Mouse (Mus musculus) neural tube, embryonic 11.5 days (tissue): ENCODE measurements around the gene Brms1. TPM values are rescaled to one million over a fixed set of nuclear protein-coding genes. Genes with fewer than 3 reads are reported as not detected.

ENCODE experiments used
- ATAC-seq: fragments of 200-750 bp; cut with Nextera tagmentation; 2 replicates; pipeline ENCODE4 v1.8.0; 2017; ENCODE audit warnings: moderate number of reproducible peaks, mild to moderate bottlenecking, moderate TSS enrichment, moderate library complexity; ENCODE audit not compliant: insufficient read depth, low FRiP score, low TSS enrichment
- DNase-seq: peaks from one replicate; pipeline ENCODE4 v3.0.0-alpha.2; 2015; ENCODE audit warnings: low spot score
- H3K27ac ChIP-seq: fragments of 300-500 bp; sonication (generic); 2 replicates; pipeline ENCODE4 v1.5.1; 2014; ENCODE audit warnings: low read depth, mild to moderate bottlenecking, low read length
- H3K27me3 ChIP-seq: fragments of 300-500 bp; sonication (generic); 2 replicates; pipeline ENCODE4 v1.6.1; 2014; ENCODE audit warnings: mild to moderate bottlenecking, low read length, mixed read lengths; ENCODE audit not compliant: control insufficient read depth, insufficient read depth
- H3K36me3 ChIP-seq: fragments of 300-500 bp; sonication (generic); 2 replicates; pipeline ENCODE4 v1.6.1; 2014; ENCODE audit warnings: mild to moderate bottlenecking, low read length, moderate library complexity, mixed read lengths; ENCODE audit not compliant: control insufficient read depth, insufficient read depth
- H3K4me1 ChIP-seq: fragments of 300-500 bp; sonication (generic); 2 replicates; pipeline ENCODE4 v1.6.1; 2014; ENCODE audit warnings: low read length, mixed read lengths; ENCODE audit not compliant: control insufficient read depth, insufficient read depth
- H3K4me2 ChIP-seq: fragments of 300-500 bp; sonication (generic); 2 replicates; pipeline ENCODE4 v1.6.1; 2014; ENCODE audit warnings: low read depth, mild to moderate bottlenecking, moderate library complexity
- H3K4me3 ChIP-seq: fragments of 300-500 bp; sonication (generic); 2 replicates; pipeline ENCODE4 v1.5.1; 2014; ENCODE audit warnings: low read depth, low read length
- H3K9ac ChIP-seq: fragments of 300-500 bp; sonication (generic); 2 replicates; pipeline ENCODE4 v1.6.1; 2014; ENCODE audit warnings: mild to moderate bottlenecking, low read length
- H3K9me3 ChIP-seq: fragments of 300-500 bp; sonication (generic); 2 replicates; pipeline ENCODE4 v1.6.1; 2016; ENCODE audit warnings: low read length; ENCODE audit not compliant: control insufficient read depth
- WGBS: fragments of 180-500 bp; shearing (Covaris S2); extraction: QIAGEN DNeasy Blood & Tissue Kit; methylation state at CpG from one replicate; pipeline ENCODE4 v1.1.7; 2014; 5-methylcytosine and 5-hydroxymethylcytosine counted together
- polyA plus RNA-seq: library from polyadenylated mRNA; unstranded; fragments of >200 nt; fragmentation: Nextera tagmentation; extraction: Ambion mirVana; gene quantifications from 2 replicates; pipeline ENCODE4 v1.2.1, GENCODE M21; 2014

Brms1 gene
- polyA plus RNA-seq, 1 experiment from 2014 or later = 78.9 TPM

DNA sequence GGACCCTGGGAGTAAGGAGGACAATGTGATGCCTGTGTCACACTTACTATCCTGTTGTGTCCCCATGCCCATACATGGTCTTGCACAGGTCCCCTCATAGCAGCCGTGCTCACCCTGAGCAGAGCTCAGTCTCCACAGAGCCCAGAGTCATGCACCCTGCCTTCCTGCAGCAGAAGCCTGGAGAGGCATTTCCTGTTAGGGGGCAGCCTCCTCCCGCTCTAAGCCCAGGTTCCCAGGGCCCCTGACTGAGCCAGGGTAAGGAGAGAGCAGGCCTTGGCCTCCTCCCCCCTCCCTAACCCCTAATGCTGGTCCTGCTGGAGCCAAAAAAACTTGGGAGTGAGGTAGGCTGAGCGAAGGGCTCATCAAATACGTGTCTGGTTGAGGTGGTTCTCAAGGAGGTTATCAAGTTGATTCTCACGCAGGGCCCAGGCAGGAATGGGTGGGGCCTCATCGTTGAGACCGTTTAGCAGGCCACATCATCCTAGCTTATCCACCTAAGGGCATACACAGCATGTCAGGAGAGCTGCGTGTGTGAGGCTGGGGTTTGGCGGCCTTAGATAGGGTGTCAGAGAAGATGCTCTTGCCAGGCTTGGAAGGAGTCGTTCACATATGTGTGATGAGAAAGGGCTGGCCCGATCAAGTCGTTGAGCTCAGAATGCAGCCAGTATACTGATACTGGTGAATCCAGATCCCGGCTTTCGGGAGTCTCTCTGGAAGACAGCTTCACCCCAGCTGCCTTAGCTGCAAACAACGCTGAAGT lies 26.1 kb downstream of the Brms1 start:
- Histone ChIP-seq H3K4me2 (peak overlapping the region; percentile 74), H3K9ac (peak overlapping the region; percentile 60), H3K27ac (peak overlapping the region; percentile 44; the same call in 1 of the 2 replicates), H3K4me3 (peak overlapping the region; percentile 42), H3K4me1 (peaks cover 33% of the 10 kb centered on the region), H3K9me3 (no peaks in the 10 kb centered on the region), H3K36me3 (no peaks in the 10 kb centered on the region), H3K27me3 (peaks cover 35% of the 10 kb centered on the region)
- WGBS = 10% methylated on average over 15 of the region's 15 CpGs
- DNase-seq (no peak), ATAC-seq (no peak)

DNA sequence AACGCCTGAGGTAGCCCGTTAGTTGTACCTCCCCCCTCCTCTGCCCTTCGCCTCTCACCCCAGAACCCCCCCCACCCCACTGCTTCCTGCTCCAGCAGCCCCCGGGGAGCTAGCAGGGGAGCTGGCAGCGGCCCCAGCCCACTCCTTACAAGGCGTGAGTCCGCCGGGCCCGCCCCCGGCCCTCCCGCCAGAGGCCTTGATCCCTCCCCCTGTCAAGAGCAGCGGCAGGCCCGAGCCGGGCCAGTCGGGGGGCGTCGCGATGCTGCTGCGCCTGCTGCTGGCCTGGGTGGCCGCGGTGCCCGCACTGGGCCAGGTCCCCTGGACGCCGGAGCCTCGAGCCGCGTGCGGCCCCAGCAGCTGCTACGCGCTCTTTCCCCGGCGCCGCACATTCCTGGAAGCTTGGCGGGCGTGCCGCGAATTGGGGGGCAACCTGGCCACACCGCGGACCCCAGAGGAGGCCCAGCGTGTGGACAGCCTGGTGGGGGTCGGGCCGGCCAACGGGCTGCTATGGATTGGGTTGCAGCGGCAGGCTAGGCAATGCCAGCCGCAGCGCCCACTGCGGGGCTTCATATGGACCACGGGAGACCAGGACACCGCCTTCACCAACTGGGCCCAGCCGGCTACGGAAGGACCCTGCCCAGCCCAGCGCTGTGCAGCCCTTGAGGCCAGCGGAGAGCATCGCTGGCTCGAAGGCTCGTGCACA lies 26.9 kb downstream of the Brms1 start, which contains the start of gene Cd248:
Gene Cd248 (plus strand): TSS at position 212 of the 703 bp plus-strand sequence.
- Histone ChIP-seq H3K4me1 (peaks cover 33% of the 10 kb centered on the region), H3K36me3 (no peaks in the 10 kb centered on the region), H3K9ac (peak within 1 kb of the TSS; percentile 60), H3K9me3 (no peaks in the 10 kb centered on the region), H3K4me3 (peak within 1 kb of the TSS; percentile 42), H3K4me2 (peak within 1 kb of the TSS; percentile 74), H3K27me3 (peaks cover 35% of the 10 kb centered on the region), H3K27ac (peak within 1 kb of the TSS; percentile 44; the same call in 1 of the 2 replicates)
- WGBS = 2% methylated on average over 55 of the region's 56 CpGs
- DNase-seq (peak; percentile 74), ATAC-seq (no peak)

DNA sequence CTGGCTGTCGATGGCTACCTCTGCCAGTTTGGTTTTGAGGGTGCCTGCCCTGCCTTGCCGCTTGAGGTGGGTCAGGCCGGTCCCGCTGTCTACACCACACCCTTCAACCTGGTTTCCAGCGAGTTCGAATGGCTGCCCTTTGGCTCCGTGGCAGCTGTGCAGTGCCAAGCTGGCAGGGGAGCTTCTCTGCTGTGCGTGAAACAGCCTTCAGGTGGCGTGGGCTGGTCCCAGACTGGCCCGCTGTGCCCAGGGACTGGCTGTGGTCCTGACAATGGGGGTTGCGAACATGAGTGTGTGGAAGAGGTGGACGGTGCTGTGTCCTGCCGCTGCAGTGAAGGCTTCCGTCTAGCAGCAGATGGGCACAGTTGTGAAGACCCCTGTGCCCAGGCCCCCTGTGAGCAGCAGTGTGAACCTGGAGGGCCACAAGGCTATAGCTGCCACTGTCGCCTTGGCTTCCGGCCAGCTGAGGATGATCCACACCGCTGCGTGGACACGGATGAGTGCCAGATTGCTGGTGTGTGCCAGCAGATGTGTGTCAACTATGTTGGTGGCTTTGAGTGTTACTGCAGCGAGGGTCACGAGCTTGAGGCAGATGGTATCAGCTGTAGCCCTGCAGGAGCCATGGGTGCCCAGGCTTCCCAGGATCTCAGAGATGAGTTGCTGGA lies 27.5 kb downstream of the Brms1 start:
- peak overlapping the region; percentile 42 for H3K4me3 ChIP-seq
- ATAC-seq = no peak
- no peak for DNase-seq
- H3K4me1 ChIP-seq = peaks cover 33% of the 10 kb centered on the region
- no peaks in the 10 kb centered on the region for H3K9me3 ChIP-seq
- no peaks in the 10 kb centered on the region for H3K36me3 ChIP-seq
- H3K4me2 ChIP-seq = peak overlapping the region; percentile 74
- H3K9ac ChIP-seq = peak overlapping the region; percentile 60
- peaks cover 35% of the 10 kb centered on the region for H3K27me3 ChIP-seq
- WGBS = 39% methylated on average over 21 of the region's 21 CpGs
- H3K27ac ChIP-seq = no peak overlapping the region

DNA sequence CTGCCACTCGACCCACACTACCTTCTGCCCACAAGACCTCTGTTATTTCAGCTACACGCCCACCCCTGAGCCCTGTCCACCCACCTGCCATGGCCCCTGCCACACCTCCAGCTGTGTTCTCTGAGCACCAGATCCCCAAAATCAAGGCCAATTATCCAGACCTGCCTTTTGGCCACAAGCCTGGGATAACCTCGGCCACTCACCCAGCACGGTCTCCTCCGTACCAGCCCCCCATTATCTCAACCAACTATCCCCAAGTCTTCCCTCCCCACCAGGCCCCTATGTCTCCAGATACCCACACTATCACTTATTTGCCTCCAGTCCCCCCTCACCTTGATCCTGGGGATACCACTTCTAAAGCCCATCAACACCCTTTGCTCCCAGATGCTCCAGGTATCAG lies 28.3 kb downstream of the Brms1 start:
- ATAC-seq = no peak
- DNase-seq = no peak
- peaks cover 33% of the 10 kb centered on the region for H3K4me1 ChIP-seq
- H3K27ac ChIP-seq = no peak overlapping the region
- H3K9me3 ChIP-seq = no peaks in the 10 kb centered on the region
- H3K36me3 ChIP-seq = no peaks in the 10 kb centered on the region
- WGBS = 71% methylated on average over 5 of the region's 5 CpGs
- H3K27me3 ChIP-seq = peaks cover 35% of the 10 kb centered on the region
- H3K9ac ChIP-seq = no peak overlapping the region
- H3K4me2 ChIP-seq = peak overlapping the region; percentile 74
- no peak overlapping the region for H3K4me3 ChIP-seq

DNA sequence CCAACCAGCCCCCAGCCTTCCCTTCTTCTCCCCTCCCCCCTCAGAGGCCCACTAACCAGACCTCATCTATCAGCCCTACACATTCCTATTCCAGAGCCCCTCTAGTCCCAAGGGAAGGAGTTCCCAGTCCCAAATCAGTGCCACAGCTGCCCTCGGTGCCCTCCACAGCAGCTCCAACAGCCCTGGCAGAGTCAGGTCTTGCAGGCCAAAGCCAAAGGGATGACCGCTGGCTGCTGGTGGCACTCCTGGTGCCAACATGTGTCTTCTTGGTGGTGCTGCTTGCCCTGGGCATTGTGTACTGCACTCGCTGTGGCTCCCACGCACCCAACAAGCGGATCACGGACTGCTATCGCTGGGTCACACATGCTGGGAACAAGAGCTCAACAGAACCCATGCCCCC lies 28.8 kb downstream of the Brms1 start:
- 78% methylated on average over 7 of the region's 7 CpGs for WGBS
- Histone ChIP-seq H3K36me3 (no peaks in the 10 kb centered on the region), H3K4me1 (peaks cover 33% of the 10 kb centered on the region), H3K4me2 (peak overlapping the region; percentile 12), H3K4me3 (0 out of 2 replicates have a peak overlapping the region, but pooled peaks have one; percentile 6), H3K27me3 (peaks cover 33% of the 10 kb centered on the region), H3K9me3 (no peaks in the 10 kb centered on the region), H3K27ac (no peak overlapping the region), H3K9ac (no peak overlapping the region; the same call in 1 of the 2 replicates)
- DNase-seq = no peak
- no peak for ATAC-seq

DNA sequence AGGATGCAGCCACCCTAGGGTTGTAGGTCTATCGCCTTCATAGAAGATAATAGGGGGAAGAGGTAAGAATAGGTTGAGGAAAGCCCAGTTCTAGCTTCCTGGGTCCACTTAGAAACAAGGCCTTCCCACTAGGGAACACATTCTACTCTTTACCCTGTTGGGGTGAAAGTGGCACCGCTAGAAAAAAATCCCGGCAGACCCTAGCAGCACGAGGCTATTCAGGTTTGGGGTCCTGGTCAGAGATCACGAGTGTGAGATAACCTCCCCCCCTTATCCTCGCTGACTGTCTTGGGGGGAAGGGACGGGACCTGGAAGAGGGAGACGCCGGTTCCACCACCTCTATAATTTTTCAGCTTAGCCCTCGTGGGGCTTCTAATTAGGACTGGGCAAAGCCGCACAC lies 29.9 kb downstream of the Brms1 start:
- peak overlapping the region; percentile 63 for H3K9ac ChIP-seq
- H3K4me1 ChIP-seq = peaks cover 33% of the 10 kb centered on the region
- H3K27me3 ChIP-seq = peaks cover 33% of the 10 kb centered on the region
- no peak for ATAC-seq
- H3K9me3 ChIP-seq = no peaks in the 10 kb centered on the region
- no peak for DNase-seq
- peak overlapping the region; percentile 84 for H3K27ac ChIP-seq
- peak overlapping the region; percentile 31 for H3K4me3 ChIP-seq
- no peaks in the 10 kb centered on the region for H3K36me3 ChIP-seq
- WGBS = 4% methylated on average over 11 of the region's 11 CpGs
- H3K4me2 ChIP-seq = peak overlapping the region; percentile 53

DNA sequence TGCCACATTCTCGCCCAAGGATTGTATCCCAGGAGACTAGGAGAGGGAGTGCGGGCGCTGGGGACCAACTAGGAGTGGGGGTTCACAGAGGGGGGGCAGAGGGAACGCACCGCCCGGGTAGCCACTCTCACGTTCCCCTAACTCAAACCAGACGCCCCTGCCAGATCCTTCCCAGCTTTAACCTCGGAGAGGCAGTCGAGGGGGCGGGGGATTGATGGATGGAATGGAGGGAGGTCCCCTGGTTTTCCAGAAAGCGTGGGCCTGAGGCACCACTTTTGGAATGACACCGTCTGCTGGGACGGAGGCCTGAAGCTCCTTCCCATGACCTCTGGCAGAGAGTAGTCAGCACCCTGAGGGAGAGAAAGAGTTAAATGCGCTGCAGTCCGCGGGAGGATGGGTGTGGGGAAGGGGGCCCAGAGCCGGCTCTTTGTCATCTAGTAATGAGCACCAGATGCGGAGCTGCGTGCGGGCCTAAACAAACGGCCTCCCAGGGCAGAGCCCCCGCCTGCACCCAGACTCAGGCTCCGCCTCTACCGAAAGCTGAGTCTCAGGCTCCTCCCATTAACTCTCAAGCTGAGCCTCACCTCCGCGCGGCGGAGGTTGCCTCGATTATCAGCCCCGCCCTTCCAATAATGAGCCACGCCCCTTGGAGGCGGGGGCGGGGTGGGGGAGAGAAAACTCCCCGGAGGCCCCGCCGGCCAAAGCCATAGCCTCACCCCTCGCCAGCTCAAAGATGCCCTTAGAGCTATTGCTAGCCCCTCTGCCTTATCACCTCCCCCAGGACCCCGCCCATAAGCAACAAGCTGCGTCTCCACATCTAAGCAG lies 30.6 kb downstream of the Brms1 start:
- DNase-seq (peak; percentile 92), ATAC-seq (peak; percentile 86)
- no peaks in the 10 kb centered on the region for H3K9me3 ChIP-seq
- peak overlapping the region; percentile 53 for H3K4me2 ChIP-seq
- peak overlapping the region; percentile 84 for H3K27ac ChIP-seq
- H3K9ac ChIP-seq = peak overlapping the region; percentile 63
- peaks cover 33% of the 10 kb centered on the region for H3K27me3 ChIP-seq
- H3K4me3 ChIP-seq = peak overlapping the region; percentile 31
- H3K36me3 ChIP-seq = no peaks in the 10 kb centered on the region
- peaks cover 33% of the 10 kb centered on the region for H3K4me1 ChIP-seq
- under 1% methylated on average over 40 of the region's 40 CpGs for WGBS
